Mouse (Mus musculus) midbrain, embryonic 15.5 days (tissue): ENCODE data around the gene Olfr313. TPM values are rescaled to one million over a fixed set of nuclear protein-coding genes. Genes with fewer than 3 reads are reported as not detected.

ENCODE experiments used
- ATAC-seq: fragments of 200-750 bp; cut with Nextera tagmentation; replicated peaks from 2 replicates; pipeline ENCODE4 v1.8.0; 2017; ENCODE audit warnings: moderate TSS enrichment
- H3K27ac ChIP-seq: fragments of 300-500 bp; sonication (generic); 2 replicates; pipeline ENCODE4 v1.5.1; 2015; ENCODE audit warnings: mild to moderate bottlenecking, inconsistent platforms
- H3K27me3 ChIP-seq: fragments of 300-500 bp; sonication (generic); replicated peaks from 2 replicates; pipeline ENCODE4 v1.6.1; 2015; ENCODE audit warnings: inconsistent platforms
- H3K36me3 ChIP-seq: fragments of 300-500 bp; sonication (generic); replicated peaks from 2 replicates; pipeline ENCODE4 v1.6.1; 2015; ENCODE audit warnings: inconsistent platforms
- H3K4me1 ChIP-seq: fragments of 300-500 bp; sonication (generic); 2 replicates; pipeline ENCODE4 v1.6.1; 2015; ENCODE audit warnings: inconsistent platforms
- H3K4me2 ChIP-seq: fragments of 300-500 bp; sonication (generic); 2 replicates; pipeline ENCODE4 v1.6.1; 2015; ENCODE audit warnings: inconsistent platforms, mild to moderate bottlenecking, moderate library complexity
- H3K4me3 ChIP-seq: fragments of 300-500 bp; sonication (generic); 2 replicates; pipeline ENCODE4 v1.5.1; 2015; ENCODE audit warnings: mild to moderate bottlenecking, inconsistent platforms
- H3K9ac ChIP-seq: fragments of 300-500 bp; sonication (generic); 2 replicates; pipeline ENCODE4 v1.6.1; 2015; ENCODE audit warnings: mild to moderate bottlenecking, inconsistent platforms
- H3K9me3 ChIP-seq: fragments of 300-500 bp; sonication (generic); 2 replicates; pipeline ENCODE4 v1.6.1; 2016; ENCODE audit warnings: inconsistent platforms
- WGBS: fragments of 180-500 bp; shearing (Covaris S2); methylation state at CpG from one replicate; pipeline ENCODE4 v1.1.7; 2015; ENCODE audit warnings: mixed read lengths; 5-methylcytosine and 5-hydroxymethylcytosine counted together
- polyA plus RNA-seq: library from polyadenylated mRNA; unstranded; fragments of >200 nt; fragmentation: Nextera tagmentation; extraction: Ambion mirVana; gene quantifications from 2 replicates; pipeline ENCODE4 v1.2.1, GENCODE M21; 2015

Olfr313 gene
- polyA plus RNA-seq, 1 experiment from 2014 or later, result not detected

DNA sequence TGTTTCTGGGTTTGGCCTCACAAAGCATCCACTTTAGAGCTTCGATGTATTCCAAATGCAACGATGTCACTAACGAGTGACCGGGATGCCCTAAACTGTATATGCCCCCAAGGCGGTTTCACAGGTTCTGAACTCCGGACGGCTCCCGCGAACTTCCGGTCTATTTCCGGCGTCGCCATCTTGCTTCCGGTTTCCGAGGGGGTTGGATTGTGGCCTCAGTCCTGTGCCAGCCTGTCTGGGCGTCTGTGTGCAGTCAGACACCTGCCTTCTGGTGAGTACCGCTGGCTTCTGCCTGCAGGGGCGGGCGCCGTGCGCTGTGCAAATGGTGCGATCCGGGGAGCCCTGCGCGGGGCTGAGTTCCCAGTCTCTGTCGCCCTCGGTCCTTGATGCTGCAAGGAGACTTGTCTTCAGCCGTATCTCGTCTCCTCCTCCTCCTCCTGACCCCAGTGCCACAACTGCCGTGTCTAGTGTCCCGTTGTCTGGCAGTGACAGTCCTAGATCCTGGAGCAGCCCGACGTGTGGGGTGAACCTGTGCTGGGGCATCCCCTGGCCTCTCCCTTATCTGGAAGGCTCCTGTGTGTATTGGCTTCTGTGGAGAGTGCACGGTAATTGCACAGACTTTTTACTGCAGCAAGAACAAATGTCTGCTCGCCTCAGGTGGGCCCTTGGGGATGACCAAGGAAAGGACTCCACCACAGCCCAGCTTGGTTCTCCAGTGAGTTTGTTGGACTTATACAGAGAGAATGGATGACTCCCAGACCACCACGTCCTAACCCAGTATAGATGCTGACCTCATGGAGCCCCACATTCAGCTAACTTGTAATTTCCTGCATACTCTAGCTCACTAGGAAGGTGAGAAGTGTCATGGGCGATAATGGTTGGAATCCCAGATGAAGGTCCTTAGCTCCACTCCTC lies 52.5 kb downstream of the Olfr313 start, which contains the start of gene 2810021J22Rik:
TSS of gene 2810021J22Rik (plus strand) at position 178 of the 915 bp plus-strand sequence.
- Histone ChIP-seq H3K27me3 (no peaks in the 10 kb centered on the region), H3K4me2 (peak within 1 kb of the TSS; percentile 76), H3K4me1 (peaks cover 13% of the 10 kb centered on the region), H3K27ac (peak within 1 kb of the TSS; percentile 85), H3K9ac (peak within 1 kb of the TSS; percentile 91), H3K4me3 (peak within 1 kb of the TSS; percentile 70), H3K9me3 (no peaks in the 10 kb centered on the region), H3K36me3 (peaks cover 8% of the 10 kb centered on the region; the same call in 1 of the 2 replicates)
- ATAC-seq, result peak; percentile 92
- whole genome bisulfite sequencing, result 6% methylated on average over 37 of the region's 37 CpGs

DNA sequence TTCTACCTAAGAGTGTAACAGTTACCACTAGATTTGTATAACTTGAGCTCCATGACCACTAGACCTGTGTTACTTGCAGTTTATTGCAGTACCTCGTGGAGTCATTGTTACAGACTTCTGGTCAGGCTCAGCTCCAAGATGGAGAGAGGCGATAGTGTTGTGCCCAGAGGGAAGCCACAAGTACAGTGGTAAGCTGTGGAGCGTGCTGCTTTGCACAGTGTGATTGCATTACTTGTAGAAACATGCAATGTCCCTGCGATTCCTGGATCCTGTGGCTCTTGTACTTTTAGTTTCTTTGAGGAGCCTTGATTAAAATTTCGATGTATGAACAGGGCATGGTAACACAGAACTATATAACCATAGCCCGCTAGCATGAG lies 53.1 kb downstream of the Olfr313 start:
- 0 out of 2 replicates have a peak, but pooled peaks have one; percentile 7 for ATAC-seq

More for the DNA sequence above, 53.1 kb downstream of the Olfr313 start:
- H3K27ac ChIP-seq, result peak overlapping the region; percentile 85; the same call in 1 of the 2 replicates
- H3K4me3 ChIP-seq, result peak overlapping the region; percentile 70
- H3K36me3 ChIP-seq, result peaks cover 8% of the 10 kb centered on the region; the same call in 1 of the 2 replicates
- peak overlapping the region; percentile 91 for H3K9ac ChIP-seq
- no peaks in the 10 kb centered on the region for H3K9me3 ChIP-seq
- 89% methylated on average over 6 of the region's 6 CpGs for WGBS
- no peaks in the 10 kb centered on the region for H3K27me3 ChIP-seq
- H3K4me2 ChIP-seq, result peak overlapping the region; percentile 76
- H3K4me1 ChIP-seq, result peaks cover 13% of the 10 kb centered on the region

Other genes starting within 250 kb of the Olfr313 start
- gene Olfr224, start 244.4 kb upstream of the Olfr313 start, polyA plus RNA-seq, result not detected in 2 replicates
- gene Olfr325, start 237.3 kb upstream of the Olfr313 start, polyA plus RNA-seq, result not detected in 2 replicates
- gene Olfr324, start 219.9 kb upstream of the Olfr313 start, polyA plus RNA-seq, result not detected in 2 replicates
- not detected in 2 replicates for gene 2210407C18Rik, start 198.9 kb upstream of the Olfr313 start, polyA plus RNA-seq
- not detected in 2 replicates for gene Olfr323, start 184.5 kb upstream of the Olfr313 start, polyA plus RNA-seq
- 0.10 and 0.13 TPM in 2 replicates for gene Trim58, start 174.5 kb upstream of the Olfr313 start, polyA plus RNA-seq
- gene Olfr322, start 156.2 kb upstream of the Olfr313 start, polyA plus RNA-seq, result 0.11 TPM in 1 of 2 replicates, not detected in the other
- not detected in 2 replicates for gene Olfr320, start 133.9 kb upstream of the Olfr313 start, polyA plus RNA-seq
- not detected in 2 replicates for gene Olfr319, start 115.8 kb upstream of the Olfr313 start, polyA plus RNA-seq
- not detected in 2 replicates for gene Olfr318, start 91.0 kb upstream of the Olfr313 start, polyA plus RNA-seq
- gene Olfr317, start 75.8 kb upstream of the Olfr313 start, polyA plus RNA-seq, result 0.08 and 0.44 TPM in 2 replicates
- not detected in 2 replicates for gene Olfr316, start 62.3 kb upstream of the Olfr313 start, polyA plus RNA-seq
- not detected in 2 replicates for gene Olfr315, start 41.8 kb upstream of the Olfr313 start, polyA plus RNA-seq
- gene Olfr314, start 32.0 kb upstream of the Olfr313 start, polyA plus RNA-seq, result not detected in 2 replicates
- gene Fam183b, start 13.0 kb upstream of the Olfr313 start, polyA plus RNA-seq, result 12.2 and 13.4 TPM in 2 replicates
- 0.04 TPM in 1 of 2 replicates, not detected in the other for gene Olfr312, start 14.2 kb downstream of the Olfr313 start, polyA plus RNA-seq
- gene Olfr311, start 24.3 kb downstream of the Olfr313 start, polyA plus RNA-seq, result not detected in 2 replicates
- 24.7 and 25.4 TPM in 2 replicates for gene Gm12258, start 32.2 kb downstream of the Olfr313 start, polyA plus RNA-seq
- gene 2810021J22Rik, start 52.2 kb downstream of the Olfr313 start, polyA plus RNA-seq, result 14.1 and 14.2 TPM in 2 replicates
- gene Zfp39, start 89.2 kb downstream of the Olfr313 start, polyA plus RNA-seq, result 7.1 TPM in 2 replicates
- gene Btnl10, start 102.9 kb downstream of the Olfr313 start, polyA plus RNA-seq, result not detected in 2 replicates
- 626 and 662 TPM in 2 replicates for gene Rnf187, start 123.9 kb downstream of the Olfr313 start, polyA plus RNA-seq
- gene Hist3h2ba, start 133.9 kb downstream of the Olfr313 start, polyA plus RNA-seq, result 311 and 338 TPM in 2 replicates
- gene Hist3h2a, start 139.7 kb downstream of the Olfr313 start, polyA plus RNA-seq, result 119 and 121 TPM in 2 replicates
- 1.5 and 2.0 TPM in 2 replicates for gene Trim17, start 139.7 kb downstream of the Olfr313 start, polyA plus RNA-seq
- 22.1 and 24.1 TPM in 2 replicates for gene Trim11, start 163.1 kb downstream of the Olfr313 start, polyA plus RNA-seq